Comparison of ENCODE assay signal across 8 mouse cellular contexts in the genomic region with DNA sequence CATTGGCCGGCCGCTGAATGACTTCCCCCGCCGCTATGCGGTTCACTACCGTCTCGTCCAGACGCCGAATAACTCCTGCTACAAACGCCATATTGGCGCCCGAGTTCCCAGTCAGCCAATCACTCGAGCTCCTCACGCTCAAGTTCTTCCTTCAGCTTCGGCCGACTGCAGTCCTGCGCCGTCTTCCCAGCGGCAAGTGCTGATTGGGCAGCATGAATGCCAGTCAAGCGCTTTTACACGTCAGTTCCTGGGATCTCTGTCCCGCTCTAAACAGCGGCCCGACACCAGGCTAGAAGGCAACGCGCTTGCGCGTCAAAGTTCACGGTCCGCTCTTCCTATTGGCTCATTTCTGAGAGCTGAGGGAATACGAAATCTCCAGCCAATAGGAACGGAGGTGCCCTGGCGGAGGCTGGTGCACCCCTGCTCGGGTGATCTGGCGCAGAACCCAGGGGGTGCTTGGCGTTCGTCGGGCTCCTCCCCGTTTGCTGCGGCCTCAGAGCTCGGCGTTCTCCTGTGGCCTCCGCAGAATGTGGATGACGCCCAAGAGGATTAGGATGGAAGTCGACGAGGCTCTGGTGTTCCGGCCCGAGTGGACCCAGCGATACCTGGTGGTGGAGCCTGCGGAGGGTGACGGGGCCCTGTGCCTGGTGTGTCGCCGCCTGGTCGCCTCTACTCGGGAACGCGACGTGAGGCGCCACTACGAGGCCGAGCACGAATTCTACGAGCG. TPM values are rescaled to one million over a fixed set of nuclear protein-coding genes. Genes with fewer than 3 reads are reported as not detected.
DNase-seq lines count a peak whose midpoint lies in the region; ATAC-seq lines count a peak whose summit lies in the region.

Gene Mlh1 (minus strand): TSS at position 358 of the 727 bp plus-strand sequence.
Gene Epm2aip1 (plus strand): TSS at position 496 of the 727 bp plus-strand sequence.

- H3K4me1 ChIP-seq in hindbrain, embryonic 15.5 days (replicated peaks): peaks cover 49% of the 10 kb centered on the region

- H3K9ac ChIP-seq in hindbrain, embryonic 15.5 days: peak within 1 kb of the TSS; percentile 91

- peak within 1 kb of the TSS; percentile 77 for H3K4me3 ChIP-seq in hindbrain, embryonic 15.5 days

- H3K4me2 ChIP-seq in hindbrain, embryonic 15.5 days: peak within 1 kb of the TSS; percentile 74

- DNase-seq in T-cell, adult 2 months (ENCODE audit: low spot score): peak; percentile 98
- peak; percentile 100 for DNase-seq in cerebellum, postnatal 36 days
- DNase-seq in frontal cortex, postnatal 36 days (ENCODE audit: low spot score in 2 of 2): peak; percentile 99
- DNase-seq in left cerebral cortex, adult 11 months (ENCODE audit: low spot score): peak; percentile 99
- peak; percentile 99 to 100 for DNase-seq in lung, postnatal 4 days
- DNase-seq in retina, postnatal 7 days (ENCODE audit: low read depth, low spot score): peak; percentile 100
- peak; percentile 97 for DNase-seq in urinary bladder, adult 2 months (ENCODE audit: low spot score)

- peak within 1 kb of the TSS; percentile 97 for H3K27ac ChIP-seq in hindbrain, embryonic 15.5 days (replicated peaks)

- H3K9me3 ChIP-seq in hindbrain, embryonic 15.5 days: no peaks in the 10 kb centered on the region

- under 1% methylated on average over 64 of the region's 64 CpGs for WGBS in hindbrain, embryonic 15.5 days

- ATAC-seq in hindbrain, embryonic 15.5 days (ENCODE audit: low FRiP score, low read depth): peak; percentile 99

- no peaks in the 10 kb centered on the region for H3K27me3 ChIP-seq in hindbrain, embryonic 15.5 days

- peaks cover 9% of the 10 kb centered on the region for H3K36me3 ChIP-seq in hindbrain, embryonic 15.5 days

RNA-seq across cellular contexts. Expression of gene Mlh1, which starts in this region (rescaled TPM):
- 24.8 and 26.5 TPM in 2 replicates for polyA plus RNA-seq in hindbrain, embryonic 15.5 days (2015; fragmentation: Nextera tagmentation; extraction: Ambion mirVana)
- 30.8 and 35.8 TPM in 2 replicates for polyA plus RNA-seq in urinary bladder, adult 2 months (2012; rRNA removed)

RNA-seq across cellular contexts. Expression of gene Epm2aip1, which starts in this region (rescaled TPM):
- polyA plus RNA-seq in hindbrain, embryonic 15.5 days (2015; fragmentation: Nextera tagmentation; extraction: Ambion mirVana): 54.2 and 55.7 TPM in 2 replicates
- polyA plus RNA-seq in urinary bladder, adult 2 months (2012; rRNA removed): 22.9 and 29.2 TPM in 2 replicates

Comparison
In these comparisons a context has a peak if more than half of its experiments do, and no peak if none do; other contexts are left out.
1. Peak in every context shown above with its lines: DNase-seq, ATAC-seq, H3K4me3 ChIP-seq and H3K27ac ChIP-seq.